Mouse (Mus musculus) lung, adult 2 months (tissue): ENCODE measurements at regions not wholly inside any gene's neighbourhood (a gene's known extent, or its start where the extent isn't known, plus 50 kb on each side); places are given as distances from the start of the nearest gene placed in this dataset.

Experiments used
- DNase-seq: peaks from one replicate; pipeline ENCODE4 v3.0.0; 2022
- H3K4me1 ChIP-seq: fragments of 200-500 bp; 2 replicates; pipeline ENCODE4 v1.6.1; 2011; ENCODE audit warnings: low read length; ENCODE audit not compliant: control insufficient read depth, insufficient read depth
- H3K4me3 ChIP-seq: fragments of 200-500 bp; replicated peaks from 2 replicates; pipeline ENCODE3; 2011; ENCODE audit warnings: low read depth, mild to moderate bottlenecking, control low read depth, low read length; ENCODE audit errors: extremely low read depth
- CTCF ChIP-seq: fragments of 200-500 bp; IDR thresholded peaks from 2 replicates; pipeline ENCODE4 v1.5.1; 2011; ENCODE audit warnings: mild to moderate bottlenecking, low read length, control low read depth; ENCODE audit not compliant: insufficient read depth
- POLR2A ChIP-seq: fragments of 200-500 bp; IDR thresholded peaks from 2 replicates; pipeline ENCODE4 v1.6.1; 2011; ENCODE audit warnings: low read depth, mild to moderate bottlenecking, control low read depth, low read length, borderline replicate concordance; ENCODE audit errors: extremely low read depth
- WGBS: fragments of 180-500 bp; shearing (Covaris S2); methylation state at CpG from one replicate; pipeline ENCODE4 v1.1.7; 2018; 5-methylcytosine and 5-hydroxymethylcytosine counted together

DNA sequence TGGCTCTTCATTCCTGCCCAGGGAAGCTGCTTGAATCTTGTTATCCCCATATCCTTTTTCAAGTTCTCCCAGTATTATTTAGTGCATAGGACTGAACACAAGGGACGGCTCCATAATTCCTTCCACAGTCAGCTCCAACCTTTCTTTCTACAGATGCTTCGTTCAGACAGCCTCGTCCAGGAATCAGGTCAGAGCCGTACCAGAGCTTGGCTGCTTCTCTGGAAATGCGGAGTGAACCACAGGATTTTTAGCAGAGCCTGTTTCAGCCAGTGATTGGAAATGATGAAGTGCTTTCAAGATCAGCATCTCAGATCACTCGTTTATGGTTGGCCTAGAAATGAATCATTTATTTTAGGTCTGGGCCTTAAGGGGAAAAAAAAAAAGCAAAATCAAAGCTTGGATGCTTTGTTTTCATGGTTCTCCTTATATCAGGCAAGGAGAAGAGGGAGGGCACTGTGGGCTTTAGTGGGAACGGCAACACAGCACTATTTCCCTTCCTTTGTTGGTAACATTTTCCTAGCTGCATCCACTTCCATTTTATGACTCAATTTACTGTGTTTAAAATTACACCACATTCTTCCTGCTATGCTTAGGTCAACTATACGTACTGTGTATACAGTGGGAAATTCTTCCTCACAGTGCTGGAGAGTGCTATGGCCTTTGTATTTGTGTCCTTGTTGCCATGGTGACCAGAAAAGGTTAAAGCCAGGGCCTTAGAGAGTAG, 161.9 kb upstream of the Ccdc122 start:
- TF ChIP-seq POLR2A (no peak), CTCF (no peak)
- Histone ChIP-seq H3K4me3 (no peak overlapping the region), H3K4me1 (peaks cover 10% of the 10 kb centered on the region)
- DNase-seq = no peak
- 38% methylated on average over 8 of the region's 8 CpGs for WGBS

DNA sequence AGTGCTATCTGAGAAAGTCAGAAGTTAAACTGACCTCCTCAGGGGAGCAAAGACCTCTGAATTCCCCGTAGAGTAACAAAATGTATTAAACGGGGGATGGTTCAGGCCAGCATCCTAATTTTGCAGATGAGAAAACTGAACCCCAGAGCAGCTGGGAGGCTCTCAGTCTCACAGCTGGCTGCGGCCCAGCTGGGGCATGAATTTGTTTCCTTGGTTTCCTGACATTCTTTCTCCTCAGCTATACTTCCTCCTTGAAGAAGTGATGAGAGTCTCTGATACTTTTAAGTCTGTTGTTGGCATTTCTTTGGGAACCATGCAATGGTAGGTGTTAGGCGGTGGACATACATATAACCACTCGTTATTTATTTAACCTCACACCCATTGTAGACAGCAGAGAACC, 162.9 kb upstream of the Ccdc122 start:
- DNase-seq = no peak
- TF ChIP-seq CTCF (no peak), POLR2A (no peak)
- 51% methylated on average over 5 of the region's 5 CpGs for WGBS
- H3K4me1 ChIP-seq = peaks cover 10% of the 10 kb centered on the region
- H3K4me3 ChIP-seq = no peak overlapping the region

DNA sequence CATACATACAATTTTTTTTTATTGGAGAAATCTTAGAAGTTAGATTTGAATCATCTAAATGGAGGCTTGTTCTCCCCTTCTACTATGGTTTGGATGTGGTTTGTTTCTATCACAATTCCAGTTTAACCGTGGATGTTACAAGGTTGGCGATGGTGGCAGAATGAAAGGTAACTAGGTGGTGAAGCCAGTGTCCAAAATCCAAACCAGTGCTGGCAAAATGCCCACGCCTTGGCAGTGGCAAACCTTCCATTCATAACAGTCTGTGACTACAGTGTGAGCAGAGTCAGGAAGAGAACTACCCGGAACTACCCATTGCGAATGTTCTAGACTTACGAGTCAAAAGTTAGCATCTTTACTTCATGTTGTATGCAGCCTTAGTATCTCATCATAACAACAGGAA, 163.6 kb upstream of the Ccdc122 start:
- WGBS = 95% methylated on average over 6 of the region's 6 CpGs
- peaks cover 10% of the 10 kb centered on the region for H3K4me1 ChIP-seq
- no peak for TF ChIP-seq POLR2A
- no peak for TF ChIP-seq CTCF
- H3K4me3 ChIP-seq = no peak overlapping the region
- DNase-seq = no peak

- DNase-seq = no peak
- H3K4me3 ChIP-seq = no peak overlapping the region
- WGBS = 95% methylated on average over 7 of the region's 7 CpGs
- TF ChIP-seq POLR2A (no peak), CTCF (no peak)
- peaks cover 10% of the 10 kb centered on the region for H3K4me1 ChIP-seq
These were observed 164.1 kb upstream of the Ccdc122 start for GRCm38 (mm10) chr14:76872510-76872909.

- no peak for DNase-seq
- Histone ChIP-seq H3K4me3 (no peak overlapping the region), H3K4me1 (no peaks in the 10 kb centered on the region)
- 90% methylated on average over 3 of the region's 3 CpGs for WGBS
- TF ChIP-seq POLR2A (no peak), CTCF (no peak)
These were observed 167.7 kb upstream of the Ccdc122 start for GRCm38 (mm10) chr14:76868831-76869230.

DNA sequence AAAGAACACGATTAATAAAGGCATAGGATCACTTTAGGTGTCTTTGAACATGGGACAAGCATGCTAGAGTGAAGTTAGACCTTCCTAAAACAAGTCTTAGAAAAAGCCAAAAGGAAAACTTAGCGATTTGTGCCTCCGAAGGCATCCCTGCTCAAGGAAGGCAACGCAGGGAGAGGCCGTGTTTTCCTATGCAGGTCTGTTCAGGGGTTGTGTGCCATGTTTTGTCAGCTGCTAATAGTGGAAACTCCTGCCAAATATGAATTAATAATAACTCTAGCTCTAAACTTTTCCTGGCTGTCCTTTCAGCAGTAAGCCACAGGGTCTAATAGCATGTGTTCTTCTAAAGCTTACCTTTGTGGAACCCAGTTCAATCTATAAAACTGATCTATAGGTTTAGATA, 168.4 kb upstream of the Ccdc122 start:
- TF ChIP-seq POLR2A (no peak), CTCF (no peak)
- WGBS = 79% methylated on average over 5 of the region's 5 CpGs
- H3K4me1 ChIP-seq = no peaks in the 10 kb centered on the region
- H3K4me3 ChIP-seq = no peak overlapping the region
- DNase-seq = no peak

DNA sequence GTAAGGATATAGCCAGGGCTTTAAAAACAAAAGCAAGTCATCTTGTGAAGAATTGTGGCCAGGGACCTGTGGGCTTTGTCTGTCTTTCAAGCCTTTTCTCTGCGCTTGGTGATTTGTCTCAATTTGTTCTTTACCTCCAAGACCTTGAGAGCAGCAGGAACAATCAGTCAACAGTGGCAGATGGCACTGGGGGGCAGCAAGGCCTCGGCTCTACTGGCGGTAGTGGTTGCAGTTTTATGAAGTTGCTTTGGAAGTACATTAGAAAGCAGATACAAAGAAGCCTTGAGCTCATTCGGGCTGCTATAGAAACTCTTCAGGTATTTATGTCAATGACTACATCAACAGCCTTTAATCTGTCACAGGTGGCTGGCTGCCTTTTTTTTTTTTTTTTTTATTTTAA, 171.9 kb upstream of the Ccdc122 start:
- no peak for TF ChIP-seq POLR2A
- TF ChIP-seq CTCF = no peak
- WGBS = 87% methylated on average over 4 of the region's 4 CpGs
- Histone ChIP-seq H3K4me3 (no peak overlapping the region), H3K4me1 (no peaks in the 10 kb centered on the region)
- no peak for DNase-seq

DNA sequence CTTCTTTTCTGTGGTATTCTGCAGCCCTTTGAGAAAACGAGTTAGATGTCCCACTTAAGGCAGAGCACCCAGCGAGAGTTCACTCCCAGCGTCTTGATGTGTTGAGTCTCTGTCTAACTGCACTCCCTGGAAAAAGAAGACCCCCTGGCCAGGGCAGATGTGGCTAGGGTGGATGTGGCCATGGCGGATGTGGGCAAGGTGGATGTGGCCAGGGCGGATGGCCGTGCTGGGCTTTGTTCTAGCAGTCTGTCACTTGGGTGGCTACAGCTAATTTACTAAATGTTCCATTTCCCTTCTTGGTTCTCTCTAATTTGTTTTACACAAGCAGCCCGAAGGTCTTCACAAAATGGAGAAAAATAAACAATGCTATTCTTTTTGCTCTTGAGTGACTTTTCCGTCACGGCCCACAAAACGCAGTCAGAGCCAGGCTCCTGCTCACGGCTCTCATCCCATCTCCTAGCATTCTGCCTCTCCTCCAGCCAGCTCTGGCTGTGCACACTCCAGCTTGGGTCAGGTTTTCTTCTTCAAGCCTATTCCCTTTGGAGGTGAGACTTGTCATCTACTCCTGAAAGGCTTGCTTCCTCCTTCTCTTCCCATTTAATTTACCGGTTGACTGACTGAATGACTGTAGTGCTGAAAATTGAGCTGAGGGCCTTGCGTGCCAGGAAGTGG, 173.4 kb upstream of the Ccdc122 start:
- Histone ChIP-seq H3K4me1 (no peaks in the 10 kb centered on the region), H3K4me3 (no peak overlapping the region)
- no peak for DNase-seq
- 83% methylated on average over 13 of the region's 13 CpGs for WGBS
- no peak for TF ChIP-seq CTCF
- no peak for TF ChIP-seq POLR2A

- no peak for DNase-seq
- WGBS = 70% methylated on average over 5 of the region's 5 CpGs
- Histone ChIP-seq H3K4me1 (peaks cover 3% of the 10 kb centered on the region; the same call in 1 of the 2 replicates), H3K4me3 (no peak overlapping the region)
- TF ChIP-seq POLR2A (no peak), CTCF (no peak)
These were observed 178.2 kb upstream of the Ccdc122 start for GRCm38 (mm10) chr14:76858396-76858795.

DNA sequence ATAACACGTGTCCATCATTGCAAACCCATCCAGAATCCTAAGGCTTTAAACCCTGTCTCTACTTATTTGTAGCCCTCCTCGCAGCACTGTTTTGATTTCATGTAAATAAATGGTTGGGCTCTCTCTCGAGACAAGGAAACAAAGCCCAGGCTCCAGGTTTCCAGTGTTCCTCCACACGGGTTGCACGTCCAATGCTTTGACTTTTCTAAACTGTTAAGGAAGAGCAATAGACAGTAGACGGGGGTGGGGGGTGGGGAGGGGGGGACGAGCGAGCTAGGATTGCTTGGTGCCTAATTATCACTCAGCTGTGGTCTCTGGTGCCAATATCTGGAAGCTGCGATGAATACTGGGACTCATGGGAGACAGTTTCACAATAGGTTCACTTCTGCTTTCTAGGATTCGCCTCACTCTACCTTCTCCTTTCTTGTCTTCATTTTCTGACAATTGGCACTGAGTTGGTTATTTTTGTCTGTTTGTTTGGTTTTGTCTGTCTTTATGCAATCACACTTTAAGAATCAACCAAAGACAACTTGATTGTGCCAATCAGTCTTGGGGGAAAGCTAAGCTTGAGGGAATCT, 179.3 kb upstream of the Ccdc122 start:
- WGBS = 34% methylated on average over 10 of the region's 10 CpGs

More for the DNA sequence above, 179.3 kb upstream of the Ccdc122 start:
- DNase-seq = no peak
- TF ChIP-seq POLR2A (no peak), CTCF (no peak)
- Histone ChIP-seq H3K4me1 (peaks cover 3% of the 10 kb centered on the region; the same call in 1 of the 2 replicates), H3K4me3 (no peak overlapping the region)
